Mouse (Mus musculus) brain, adult 2 months (tissue): ENCODE data around the gene Nap1l4.

Experiments
- DNase-seq: peaks from one replicate; pipeline ENCODE4 v3.0.0; 2011; ENCODE audit warnings: low read depth, low spot score

Nap1l4 gene

GRCm38 (mm10) chr7:143519333-143519732 lies 29.6 kb downstream of the Nap1l4 start:
- DNase-seq = no peak

- DNase-seq = no peak
These were observed 34.5 kb downstream of the Nap1l4 start for GRCm38 (mm10) chr7:143514416-143514768.

GRCm38 (mm10) chr7:143513763-143514415 lies 35.0 kb downstream of the Nap1l4 start:
- DNase-seq = peak; percentile 81

GRCm38 (mm10) chr7:143511335-143511712 lies 37.6 kb downstream of the Nap1l4 start:
- peak; percentile 16 for DNase-seq

- no peak for DNase-seq
These were observed 38.1 kb downstream of the Nap1l4 start for GRCm38 (mm10) chr7:143510593-143511334.

GRCm38 (mm10) chr7:143509566-143509965 lies 39.3 kb downstream of the Nap1l4 start:
- DNase-seq = no peak

- peak; percentile 73 for DNase-seq
These were observed 42.2 kb downstream of the Nap1l4 start for GRCm38 (mm10) chr7:143506675-143507074.

- no peak for DNase-seq
These were observed 42.6 kb downstream of the Nap1l4 start for GRCm38 (mm10) chr7:143506271-143506670.

GRCm38 (mm10) chr7:143505823-143506222 lies 43.1 kb downstream of the Nap1l4 start:
- peak; percentile 43 for DNase-seq

GRCm38 (mm10) chr7:143505411-143505810 lies 43.5 kb downstream of the Nap1l4 start:
- DNase-seq = no peak

- DNase-seq = no peak
These were observed 45.0 kb downstream of the Nap1l4 start for GRCm38 (mm10) chr7:143503926-143504325.

- no peak for DNase-seq
These were observed 46.3 kb downstream of the Nap1l4 start, which contains the start of gene Phlda2 for GRCm38 (mm10) chr7:143502418-143503200. Phlda2 (minus strand) TSS chr7:143503150.

- peak; percentile 35 for DNase-seq
These were observed 47.1 kb downstream of the Nap1l4 start for GRCm38 (mm10) chr7:143501643-143502417.

GRCm38 (mm10) chr7:143500912-143501311 lies 48.0 kb downstream of the Nap1l4 start:
- DNase-seq = no peak

- no peak for DNase-seq
These were observed 50.3 kb downstream of the Nap1l4 start for GRCm38 (mm10) chr7:143498584-143498983.

- no peak for DNase-seq
These were observed 53.6 kb downstream of the Nap1l4 start for GRCm38 (mm10) chr7:143495104-143495961.

- DNase-seq = no peak
These were observed 55.2 kb downstream of the Nap1l4 start for GRCm38 (mm10) chr7:143493616-143494126.

- DNase-seq = no peak
These were observed 59.2 kb downstream of the Nap1l4 start for GRCm38 (mm10) chr7:143489735-143490134.

- DNase-seq = no peak
These were observed 66.4 kb downstream of the Nap1l4 start for GRCm38 (mm10) chr7:143482541-143482940.

GRCm38 (mm10) chr7:143481806-143482387 lies 67.0 kb downstream of the Nap1l4 start:
- DNase-seq = no peak
